Mouse (Mus musculus): ENCODE measurements around the gene Atp6v1g3. TPM values are rescaled to one million over a fixed set of nuclear protein-coding genes. Genes with fewer than 3 reads are reported as not detected.

The Atp6v1g3 gene
- total and polyA plus RNA-seq, 3 experiments = not detected

GRCm38 (mm10) chr1:138327466-138328245 lies 54.1 kb downstream of the Atp6v1g3 start (continued):
- TF ChIP-seq SMC3 (IDR thresholded peaks at IDR 0.05; ENCODE audit: low read depth, low read length) = no peak; the same call in 1 of the 2 replicates
- no peak for TF ChIP-seq MAZ (IDR thresholded peaks at IDR 0.05; ENCODE audit: low read depth, low read length)

GRCm38 (mm10) chr1:138328320-138328719 lies 54.8 kb downstream of the Atp6v1g3 start:
- Histone ChIP-seq H3K79me2 (ENCODE audit: control insufficient read depth, insufficient read depth, low read length, poor library complexity) (no peaks in the 10 kb centered on the region), H3K27me3 (ENCODE audit: control insufficient read depth in 1 of 2, insufficient read depth in 2 of 2, low read length in 2 of 2) (peaks cover 0 to 2% of the 10 kb centered on the region in 2 experiments; a peak in 1 of 4 replicates), H3K4me1 (ENCODE audit: control insufficient read depth in 1 of 2, insufficient read depth in 2 of 2, low read length in 2 of 2) (no peaks in the 10 kb centered on the region), H3K36me3 (ENCODE audit: control insufficient read depth in 1 of 2, insufficient read depth in 2 of 2, low read length in 2 of 2) (no peaks in the 10 kb centered on the region), H3K9ac (ENCODE audit: control insufficient read depth, low read depth, low read length, poor library complexity, severe bottlenecking) (no peak overlapping the region), H3K9me3 (replicated peaks; ENCODE audit: insufficient read depth, low read length) (no peaks in the 10 kb centered on the region), H3K27ac (ENCODE audit: control insufficient read depth, low read depth, low read length) (no peak overlapping the region), H3K4me3 (ENCODE audit: control insufficient read depth in 1 of 2, insufficient read depth in 1 of 2, low read depth in 2 of 2, low read length in 2 of 2) (peak overlapping the region; percentile 19 to 53; a peak in 3 of 4 replicates)
- DNase-seq (ENCODE audit: low read depth, low spot score) = peak; percentile 68
- TF ChIP-seq TAL1 (IDR thresholded peaks at IDR 0.05; ENCODE audit: low read length) = no peak
- peak; percentile 86 for TF ChIP-seq SMC3 (IDR thresholded peaks at IDR 0.05; ENCODE audit: low read depth, low read length)
- peak; percentile 39 to 79 (median 42) for TF ChIP-seq CTCF (IDR thresholded peaks at IDR 0.05 in 2 of 3, conservative IDR thresholded peaks at IDR 0.05 in 1 of 3; ENCODE audit: control insufficient read depth in 1 of 3, insufficient read depth in 1 of 3, low read depth in 2 of 3, low read length in 3 of 3, poor library complexity in 1 of 3, severe bottlenecking in 1 of 3)
- no peak for TF ChIP-seq POLR2A (IDR thresholded peaks at IDR 0.05; ENCODE audit: control insufficient read depth in 1 of 2, insufficient read depth in 1 of 2, low read depth in 1 of 2, low read length in 2 of 2, poor library complexity in 1 of 2)
- peak; percentile 83 for TF ChIP-seq ZC3H11A (IDR thresholded peaks at IDR 0.05; ENCODE audit: low read depth, low read length)
- TF ChIP-seq RAD21 (IDR thresholded peaks at IDR 0.05; ENCODE audit: low read depth, low read length) = peak; percentile 95
- TF ChIP-seq ZNF384 (IDR thresholded peaks at IDR 0.05; ENCODE audit: low read depth, low read length) = peak; percentile 53; the same call in 1 of the 2 replicates
- TF ChIP-seq RCOR1 (IDR thresholded peaks at IDR 0.05; ENCODE audit: low read depth, low read length) = no peak

- H3K79me2 ChIP-seq (ENCODE audit: control insufficient read depth, insufficient read depth, low read length, poor library complexity) = no peaks in the 10 kb centered on the region
- H3K36me3 ChIP-seq (ENCODE audit: control insufficient read depth in 1 of 2, insufficient read depth in 2 of 2, low read length in 2 of 2) = no peaks in the 10 kb centered on the region
- TF ChIP-seq MYC (IDR thresholded peaks at IDR 0.05; ENCODE audit: low read depth, low read length) (no peak), ZC3H11A (IDR thresholded peaks at IDR 0.05; ENCODE audit: low read depth, low read length) (no peak), MEF2A (IDR thresholded peaks at IDR 0.05; ENCODE audit: extremely low read depth, insufficient replicate concordance, low read depth, low read length, poor library complexity, severe bottlenecking) (no peak), TAL1 (IDR thresholded peaks at IDR 0.05; ENCODE audit: low read length) (no peak), UBTF (IDR thresholded peaks at IDR 0.05; ENCODE audit: borderline replicate concordance, insufficient read depth, low read depth, low read length) (no peak), ZMIZ1 (IDR thresholded peaks at IDR 0.05; ENCODE audit: low read depth, low read length) (no peak), EP300 (IDR thresholded peaks at IDR 0.05; ENCODE audit: low read depth in 1 of 2, low read length in 2 of 2) (no peak), BHLHE40 (IDR thresholded peaks at IDR 0.05; ENCODE audit: borderline replicate concordance, low read depth, low read length) (no peak), ELF1 (IDR thresholded peaks at IDR 0.05; ENCODE audit: low read depth, low read length) (no peak), CTCF (IDR thresholded peaks at IDR 0.05 in 2 of 3, conservative IDR thresholded peaks at IDR 0.05 in 1 of 3; ENCODE audit: control insufficient read depth in 1 of 3, insufficient read depth in 1 of 3, low read depth in 2 of 3, low read length in 3 of 3, poor library complexity in 1 of 3, severe bottlenecking in 1 of 3) (no peak), TBP (IDR thresholded peaks at IDR 0.05; ENCODE audit: low read depth, low read length) (no peak), ZKSCAN1 (IDR thresholded peaks at IDR 0.05; ENCODE audit: low read depth, low read length) (no peak), ZNF384 (IDR thresholded peaks at IDR 0.05; ENCODE audit: low read depth, low read length) (no peak), TCF12 (IDR thresholded peaks at IDR 0.05; ENCODE audit: low read depth, low read length) (no peak), JUND (IDR thresholded peaks at IDR 0.05; ENCODE audit: low read depth, low read length) (no peak)
- H3K9me3 ChIP-seq (replicated peaks; ENCODE audit: insufficient read depth, low read length) = no peaks in the 10 kb centered on the region
- H3K9ac ChIP-seq (ENCODE audit: control insufficient read depth, low read depth, low read length, poor library complexity, severe bottlenecking) = no peak overlapping the region
- DNase-seq (ENCODE audit: low read depth, low spot score) = no peak
- H3K27me3 ChIP-seq (ENCODE audit: control insufficient read depth in 1 of 2, insufficient read depth in 2 of 2, low read length in 2 of 2) = no peaks in the 10 kb centered on the region
- no peak overlapping the region for H3K4me3 ChIP-seq (ENCODE audit: control insufficient read depth in 1 of 2, insufficient read depth in 1 of 2, low read depth in 2 of 2, low read length in 2 of 2)
- no peaks in the 10 kb centered on the region for H3K4me1 ChIP-seq (ENCODE audit: control insufficient read depth in 1 of 2, insufficient read depth in 2 of 2, low read length in 2 of 2)
- no peak overlapping the region for H3K27ac ChIP-seq (ENCODE audit: control insufficient read depth, low read depth, low read length)
These were observed 57.0 kb downstream of the Atp6v1g3 start for GRCm38 (mm10) chr1:138330556-138330955.

Measured in MEL (cell line).